In the genomic region with DNA sequence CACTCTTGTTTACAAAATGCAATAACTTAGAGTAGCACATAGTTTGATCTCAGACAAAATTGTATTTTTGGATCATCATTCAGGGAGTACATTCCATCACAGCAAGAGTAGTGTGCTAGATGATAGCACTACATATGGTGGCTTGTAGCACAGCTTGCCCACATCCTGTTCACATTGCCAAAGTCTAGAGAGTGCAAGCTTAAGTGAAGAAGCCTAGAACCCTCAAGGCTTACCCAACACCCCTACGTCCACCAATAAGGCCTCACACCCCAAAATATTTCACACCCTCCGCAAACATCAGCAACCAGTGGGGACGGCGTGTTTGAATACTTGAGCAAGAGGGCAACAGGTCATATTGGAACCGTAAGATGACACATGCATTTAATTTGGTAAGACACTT, we compare ENCODE assay signal across 19 mouse cellular contexts.
DNase-seq lines count a peak whose midpoint lies in the region; ATAC-seq and TF ChIP-seq lines count a peak whose summit lies in the region.
"Had no signal": no experiment of that assay in that cellular context is flagged by ENCODE, and none has a peak within 500 bp of the region (broad histone marks: within the 10 kb centered on the region; RNA-seq: fewer than 3 reads in every experiment).

No protein-coding gene starts in this region.

- H3K36me3 ChIP-seq in heart, embryonic 14.5 days (ENCODE audit: control insufficient read depth, insufficient read depth, low read length): no peaks in the 10 kb centered on the region
- H3K36me3 ChIP-seq in heart, postnatal 0 days (replicated peaks; ENCODE audit: control insufficient read depth, insufficient read depth, low read length): no peaks in the 10 kb centered on the region
- H3K36me3 ChIP-seq in heart, embryonic 10.5 days: no peaks in the 10 kb centered on the region
- H3K36me3 ChIP-seq in lung, postnatal 0 days (ENCODE audit: insufficient read depth, low read length): no peaks in the 10 kb centered on the region
- H3K36me3 ChIP-seq: forebrain, embryonic 10.5 days; G1E; hindbrain, embryonic 12.5 days; hindbrain, embryonic 15.5 days had no signal

- H3K27ac ChIP-seq in heart, embryonic 14.5 days (replicated peaks in 1 of 2; ENCODE audit: control insufficient read depth in 1 of 2, insufficient read depth in 1 of 2, low read depth in 2 of 2, low read length in 2 of 2): peak overlapping the region; percentile 1 to 73; a peak in 2 of 4 replicates
- peak overlapping the region; percentile 86 for H3K27ac ChIP-seq in heart, postnatal 0 days (ENCODE audit: low read depth)
- H3K27ac ChIP-seq in heart, embryonic 10.5 days: no peak overlapping the region
- no peak overlapping the region for H3K27ac ChIP-seq in lung, postnatal 0 days (ENCODE audit: low read length)
- H3K27ac ChIP-seq: forebrain, embryonic 10.5 days; hindbrain, embryonic 12.5 days; hindbrain, embryonic 15.5 days had no signal

- no peak for TF ChIP-seq CTCF in heart, postnatal 0 days (IDR thresholded peaks at IDR 0.05; ENCODE audit: low read depth)
- no peak for TF ChIP-seq CTCF in lung, postnatal 0 days (IDR thresholded peaks at IDR 0.05)

- no peaks in the 10 kb centered on the region for H3K9me3 ChIP-seq in heart, embryonic 14.5 days (ENCODE audit: control insufficient read depth, low read length)
- no peaks in the 10 kb centered on the region for H3K9me3 ChIP-seq in heart, postnatal 0 days (replicated peaks; ENCODE audit: control insufficient read depth, low read length)
- H3K9me3 ChIP-seq in heart, embryonic 10.5 days: no peaks in the 10 kb centered on the region
- no peaks in the 10 kb centered on the region for H3K9me3 ChIP-seq in lung, postnatal 0 days (ENCODE audit: low read length)
- H3K9me3 ChIP-seq: forebrain, embryonic 10.5 days; G1E; hindbrain, embryonic 12.5 days; hindbrain, embryonic 15.5 days had no signal

- H3K27me3 ChIP-seq in heart, embryonic 14.5 days (ENCODE audit: control insufficient read depth, insufficient read depth, low read length): no peaks in the 10 kb centered on the region
- no peaks in the 10 kb centered on the region for H3K27me3 ChIP-seq in heart, postnatal 0 days (ENCODE audit: control insufficient read depth, insufficient read depth, low read length)
- H3K27me3 ChIP-seq in heart, embryonic 10.5 days (ENCODE audit: insufficient read depth, poor library complexity, severe bottlenecking): no peaks in the 10 kb centered on the region
- no peaks in the 10 kb centered on the region for H3K27me3 ChIP-seq in lung, postnatal 0 days (replicated peaks; ENCODE audit: insufficient read depth, low read length)
- H3K27me3 ChIP-seq: CH12.LX; hindbrain, embryonic 12.5 days; hindbrain, embryonic 15.5 days had no signal

- peak; percentile 73 for DNase-seq in heart, adult 11 months
- DNase-seq in heart, adult 8-10 months (ENCODE audit: low spot score): no peak
- no peak for DNase-seq in heart, postnatal 14 days
- no peak for DNase-seq in heart, postnatal 0 days (ENCODE audit: low spot score)
- DNase-seq in heart, embryonic 10.5 days (ENCODE audit: low spot score): no peak
- peak; percentile 15 for DNase-seq in lung, postnatal 0 days (ENCODE audit: low spot score)
- no peak for DNase-seq in lung, postnatal 4 days
- DNase-seq: B cell, adult 2 months; cerebellum, adult 18-20 months; cerebellum, adult 9-10 months had no signal

- H3K4me1 ChIP-seq in heart, embryonic 14.5 days (ENCODE audit: control insufficient read depth in 2 of 2, insufficient read depth in 2 of 2, low read length in 2 of 2): peaks cover 0 to 15% of the 10 kb centered on the region in 2 experiments; a peak in 3 of 4 replicates
- H3K4me1 ChIP-seq in heart, postnatal 0 days (ENCODE audit: control insufficient read depth, insufficient read depth): peaks cover 23% of the 10 kb centered on the region; the same call in 1 of the 2 replicates
- H3K4me1 ChIP-seq in heart, embryonic 10.5 days: no peaks in the 10 kb centered on the region
- no peaks in the 10 kb centered on the region for H3K4me1 ChIP-seq in lung, postnatal 0 days (ENCODE audit: insufficient read depth, low read depth, low read length)
- H3K4me1 ChIP-seq: hindbrain, embryonic 15.5 days had no signal

- no peak for ATAC-seq in heart, embryonic 14.5 days (ENCODE audit: insufficient number of reproducible peaks, insufficient read depth, low FRiP score, low read depth)
- no peak for ATAC-seq in heart, postnatal 0 days (ENCODE audit: insufficient read depth, low read depth)
- ATAC-seq in lung, postnatal 0 days: peak; percentile 52
- ATAC-seq: forebrain, embryonic 14.5 days; intestine, postnatal 0 days; Patski had no signal

- H3K4me2 ChIP-seq in heart, embryonic 14.5 days (ENCODE audit: low read length): no peak overlapping the region
- H3K4me2 ChIP-seq in heart, postnatal 0 days (ENCODE audit: low read depth, low read length): no peak overlapping the region
- no peak overlapping the region for H3K4me2 ChIP-seq in lung, postnatal 0 days (replicated peaks; ENCODE audit: low read depth, low read length)
- H3K4me2 ChIP-seq: hindbrain, embryonic 12.5 days; hindbrain, embryonic 15.5 days had no signal

- WGBS in heart, embryonic 14.5 days: 93% methylated on average over 5 of the region's 5 CpGs
- WGBS in heart, postnatal 0 days: 93% methylated on average over 5 of the region's 5 CpGs
- 88% methylated on average over 5 of the region's 5 CpGs for WGBS in heart, embryonic 10.5 days
- WGBS in lung, postnatal 0 days: 75% methylated on average over 5 of the region's 5 CpGs

- TF ChIP-seq EP300 in heart, postnatal 0 days (IDR thresholded peaks at IDR 0.05; ENCODE audit: low read depth): no peak
- no peak for TF ChIP-seq EP300 in lung, postnatal 0 days (IDR thresholded peaks at IDR 0.05)

- H3K4me3 ChIP-seq in heart, embryonic 14.5 days (ENCODE audit: control insufficient read depth in 1 of 2, insufficient read depth in 1 of 2, low read depth in 1 of 2, low read length in 2 of 2): no peak overlapping the region
- no peak overlapping the region for H3K4me3 ChIP-seq in heart, postnatal 0 days (ENCODE audit: low read depth, low read length)
- no peak overlapping the region for H3K4me3 ChIP-seq in heart, embryonic 10.5 days
- no peak overlapping the region for H3K4me3 ChIP-seq in lung, postnatal 0 days (ENCODE audit: low read depth, low read length)
- H3K4me3 ChIP-seq: forebrain, embryonic 10.5 days; hindbrain, embryonic 12.5 days; hindbrain, embryonic 15.5 days had no signal

- intact Hi-C loops in heart, postnatal 14 days (cut with DNase I): no loop called here

- H3K9ac ChIP-seq in heart, embryonic 14.5 days (ENCODE audit: low read length): no peak overlapping the region
- no peak overlapping the region for H3K9ac ChIP-seq in heart, postnatal 0 days (replicated peaks; ENCODE audit: low read depth, low read length)
- H3K9ac ChIP-seq in lung, postnatal 0 days (replicated peaks; ENCODE audit: low read depth): no peak overlapping the region
- H3K9ac ChIP-seq: hindbrain, embryonic 12.5 days; hindbrain, embryonic 15.5 days had no signal

Comparison
In these comparisons a context has a peak if more than half of its experiments do, and no peak if none do; other contexts are left out.
1. DNase-seq: peak in heart, adult 11 months (single experiment) and lung, postnatal 0 days (single experiment); none in heart, adult 8-10 months (single experiment), heart, postnatal 14 days (0 of 2), heart, postnatal 0 days (single experiment), heart, embryonic 10.5 days (single experiment) and lung, postnatal 4 days (0 of 2).
2. H3K27ac ChIP-seq: peak in heart, embryonic 14.5 days (2 of 2) and heart, postnatal 0 days (single experiment); none in heart, embryonic 10.5 days (single experiment) and lung, postnatal 0 days (single experiment).